Mouse (Mus musculus): ENCODE measurements around the gene Rbfox1.

GRCm38 (mm10) chr16:6436445-6436844, 551.3 kb downstream of the Rbfox1 start:
- no peak for TF ChIP-seq CTCF (IDR thresholded peaks at IDR 0.05; ENCODE audit: insufficient read depth, low read length)
- no peak for TF ChIP-seq POLR2A (IDR thresholded peaks at IDR 0.05; ENCODE audit: borderline replicate concordance, extremely low read depth, low read depth, low read length)

All from lung, adult 2 months (tissue).